Mouse (Mus musculus): ENCODE data around the gene B3gnt2. TPM values are rescaled to one million over a fixed set of nuclear protein-coding genes. Genes with fewer than 3 reads are reported as not detected.
A peak's percentile ranks its signal among the peaks of the same experiment; 100 is the strongest.

The B3gnt2 gene
- polyA plus RNA-seq, 1 experiment from 2014 or later = 2.9 TPM

DNA sequence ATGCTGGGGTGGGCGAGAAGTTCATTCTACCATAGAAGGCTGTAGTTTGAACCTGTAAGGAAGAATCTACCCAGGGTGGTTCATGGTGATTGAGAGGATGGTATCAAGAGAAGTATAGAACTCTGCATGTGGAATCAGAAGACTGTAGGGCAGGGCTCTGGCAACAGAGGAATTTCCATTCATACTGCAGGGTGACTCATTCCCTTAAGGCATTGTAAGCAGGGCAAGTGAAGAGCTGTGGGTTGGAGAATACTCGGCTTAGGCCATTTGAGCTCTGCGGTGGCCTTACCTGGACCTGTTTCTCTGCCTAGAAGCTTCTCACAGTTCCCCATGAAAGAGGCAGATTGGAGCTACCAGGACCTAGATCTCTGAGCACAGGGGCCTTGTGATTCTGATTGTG lies 49.3 kb downstream of the B3gnt2 start:
- Histone ChIP-seq H3K9me3 (replicated peaks; ENCODE audit: control insufficient read depth, low read length) (no peaks in the 10 kb centered on the region), H3K4me3 (ENCODE audit: low read depth, low read length) (no peak overlapping the region), H3K27me3 (ENCODE audit: control insufficient read depth, insufficient read depth, low read length) (no peaks in the 10 kb centered on the region), H3K4me2 (no peak overlapping the region), H3K4me1 (ENCODE audit: control insufficient read depth, insufficient read depth, low read length) (0 out of 2 replicates have a peak, but pooled peaks cover 2% of the 10 kb centered on the region), H3K9ac (ENCODE audit: low read depth, low read length) (no peak overlapping the region), H3K36me3 (ENCODE audit: control insufficient read depth, insufficient read depth, low read length) (no peaks in the 10 kb centered on the region), H3K27ac (ENCODE audit: low read depth, low read length) (no peak overlapping the region)
- ATAC-seq (replicated peaks; ENCODE audit: insufficient number of reproducible peaks, low FRiP score, low TSS enrichment) = no peak
- WGBS (ENCODE audit: insufficient replicate concordance) = 81% methylated on average over 3 of the region's 3 CpGs

DNA sequence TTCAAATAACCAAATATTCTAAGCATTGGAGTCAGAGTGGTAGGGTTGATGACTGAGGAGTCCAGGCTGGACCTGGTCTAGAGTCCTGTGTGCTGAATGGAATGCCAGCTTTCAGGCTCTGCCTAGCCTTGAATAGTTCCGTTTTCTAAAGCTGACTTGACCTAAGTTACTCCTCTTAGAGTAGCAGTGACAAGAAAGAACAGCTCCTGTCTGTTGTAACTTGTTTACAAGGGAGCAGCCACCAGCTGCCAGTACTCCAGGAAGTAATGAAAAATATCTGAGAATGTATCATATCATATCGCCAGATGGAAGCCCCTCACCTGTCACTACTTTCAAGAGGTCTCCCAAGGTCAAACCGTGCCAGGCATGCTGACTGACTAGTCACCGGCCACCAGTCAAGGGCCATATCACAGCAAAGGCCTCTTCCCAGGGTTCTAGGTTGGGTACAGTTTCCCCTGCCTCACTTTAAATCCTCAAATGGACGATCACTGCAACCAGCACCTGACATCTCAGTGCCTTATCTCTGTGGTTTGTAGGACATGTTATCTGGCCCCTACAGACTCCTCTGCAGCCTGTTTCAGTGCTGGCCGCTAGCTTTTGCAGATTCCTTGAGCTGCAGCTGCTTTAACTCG lies 51.2 kb downstream of the B3gnt2 start:
- Histone ChIP-seq H3K4me3 (ENCODE audit: low read depth, low read length) (no peak overlapping the region), H3K4me2 (no peak overlapping the region), H3K4me1 (ENCODE audit: control insufficient read depth, insufficient read depth, low read length) (0 out of 2 replicates have a peak, but pooled peaks cover 2% of the 10 kb centered on the region), H3K9me3 (replicated peaks; ENCODE audit: control insufficient read depth, low read length) (no peaks in the 10 kb centered on the region), H3K36me3 (ENCODE audit: control insufficient read depth, insufficient read depth, low read length) (no peaks in the 10 kb centered on the region), H3K27me3 (ENCODE audit: control insufficient read depth, insufficient read depth, low read length) (no peaks in the 10 kb centered on the region), H3K27ac (ENCODE audit: low read depth, low read length) (no peak overlapping the region), H3K9ac (ENCODE audit: low read depth, low read length) (no peak overlapping the region)
- ATAC-seq (replicated peaks; ENCODE audit: insufficient number of reproducible peaks, low FRiP score, low TSS enrichment) = no peak
- 40% methylated on average over 7 of the region's 7 CpGs for WGBS (ENCODE audit: insufficient replicate concordance)

DNA sequence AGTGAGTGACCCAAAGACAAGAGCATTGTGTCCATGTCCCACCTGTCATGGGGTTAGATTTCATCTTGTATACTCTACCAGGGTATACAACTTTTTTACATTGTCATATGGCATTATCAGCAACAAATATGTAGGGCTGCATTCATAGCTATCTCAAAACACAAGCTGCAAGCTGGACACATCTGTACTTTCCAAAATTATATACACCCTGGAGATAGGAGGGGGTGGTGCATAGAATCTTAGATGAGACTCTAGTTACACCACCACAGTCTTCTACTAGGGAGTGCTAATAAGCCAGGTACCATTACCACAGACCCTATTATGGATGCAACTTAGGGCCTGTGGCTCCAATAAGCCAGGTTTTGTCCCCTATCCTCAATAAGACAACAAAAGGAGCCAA lies 52.7 kb downstream of the B3gnt2 start:
- no peaks in the 10 kb centered on the region for H3K27me3 ChIP-seq (ENCODE audit: control insufficient read depth, insufficient read depth, low read length)
- H3K4me2 ChIP-seq = no peak overlapping the region
- H3K9ac ChIP-seq (ENCODE audit: low read depth, low read length) = no peak overlapping the region
- no peaks in the 10 kb centered on the region for H3K4me1 ChIP-seq (ENCODE audit: control insufficient read depth, insufficient read depth, low read length)
- no peak for ATAC-seq (replicated peaks; ENCODE audit: insufficient number of reproducible peaks, low FRiP score, low TSS enrichment)
- H3K36me3 ChIP-seq (ENCODE audit: control insufficient read depth, insufficient read depth, low read length) = no peaks in the 10 kb centered on the region
- H3K9me3 ChIP-seq (replicated peaks; ENCODE audit: control insufficient read depth, low read length) = no peaks in the 10 kb centered on the region
- H3K27ac ChIP-seq (ENCODE audit: low read depth, low read length) = no peak overlapping the region
- H3K4me3 ChIP-seq (ENCODE audit: low read depth, low read length) = no peak overlapping the region

DNA sequence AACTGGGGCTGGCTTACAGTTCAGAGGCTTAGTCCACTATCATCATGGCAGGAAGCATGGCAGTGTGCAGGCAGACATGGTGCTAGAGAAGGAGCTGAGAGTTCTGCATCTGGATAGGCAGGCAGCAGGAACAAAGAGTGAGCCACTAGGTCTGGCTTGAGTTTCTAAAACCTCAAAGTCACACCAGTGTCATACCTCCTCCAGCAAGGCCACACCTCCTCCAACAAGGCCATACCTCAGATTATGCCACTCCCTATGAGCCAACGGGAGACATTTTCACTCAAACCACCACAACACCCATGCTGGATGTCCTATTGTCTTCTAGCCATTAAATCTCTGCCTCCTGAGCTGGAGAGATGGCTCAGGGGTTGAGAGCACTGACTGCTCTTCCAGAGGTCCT lies 55.6 kb downstream of the B3gnt2 start:
- no peak overlapping the region for H3K4me2 ChIP-seq
- no peaks in the 10 kb centered on the region for H3K27me3 ChIP-seq (ENCODE audit: control insufficient read depth, insufficient read depth, low read length)
- 78% methylated on average over 1 of the region's 1 CpGs for WGBS (ENCODE audit: insufficient replicate concordance)
- H3K36me3 ChIP-seq (ENCODE audit: control insufficient read depth, insufficient read depth, low read length) = no peaks in the 10 kb centered on the region
- ATAC-seq (replicated peaks; ENCODE audit: insufficient number of reproducible peaks, low FRiP score, low TSS enrichment) = no peak
- H3K9ac ChIP-seq (ENCODE audit: low read depth, low read length) = no peak overlapping the region
- H3K4me3 ChIP-seq (ENCODE audit: low read depth, low read length) = no peak overlapping the region
- H3K4me1 ChIP-seq (ENCODE audit: control insufficient read depth, insufficient read depth, low read length) = 0 out of 2 replicates have a peak, but pooled peaks cover 2% of the 10 kb centered on the region
- H3K9me3 ChIP-seq (replicated peaks; ENCODE audit: control insufficient read depth, low read length) = no peaks in the 10 kb centered on the region
- H3K27ac ChIP-seq (ENCODE audit: low read depth, low read length) = no peak overlapping the region

DNA sequence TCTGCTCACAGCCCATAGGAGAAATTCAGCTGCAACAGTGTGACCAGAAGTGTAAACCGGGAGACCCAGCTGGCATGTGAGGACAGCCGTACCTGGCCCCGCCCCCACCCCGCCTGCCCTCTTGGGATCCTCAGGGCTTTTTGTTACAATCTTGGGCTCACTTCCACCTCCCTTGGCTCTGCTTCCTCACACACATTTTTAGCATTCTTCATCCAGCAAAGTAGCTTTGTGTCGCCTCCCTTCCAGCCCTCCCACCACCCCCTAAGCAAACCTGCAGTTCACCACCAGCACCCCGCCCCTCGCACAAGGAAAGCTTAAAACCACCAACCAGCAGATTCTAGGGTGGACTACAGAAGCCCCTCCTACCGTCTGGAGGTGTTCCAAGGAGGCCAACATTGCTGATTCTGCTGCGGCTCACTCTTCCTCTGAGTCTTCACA lies 60.8 kb downstream of the B3gnt2 start:
- H3K27ac ChIP-seq (ENCODE audit: low read depth, low read length) = 0 out of 2 replicates have a peak overlapping the region, but pooled peaks have one; percentile 10
- no peak overlapping the region; the same call in 1 of the 2 replicates for H3K9ac ChIP-seq (ENCODE audit: low read depth, low read length)
- peak overlapping the region; percentile 23; the same call in 1 of the 2 replicates for H3K4me2 ChIP-seq
- no peaks in the 10 kb centered on the region for H3K27me3 ChIP-seq (ENCODE audit: control insufficient read depth, insufficient read depth, low read length)
- H3K36me3 ChIP-seq (ENCODE audit: control insufficient read depth, insufficient read depth, low read length) = no peaks in the 10 kb centered on the region
- no peaks in the 10 kb centered on the region for H3K9me3 ChIP-seq (replicated peaks; ENCODE audit: control insufficient read depth, low read length)
- peak; percentile 55 for ATAC-seq (replicated peaks; ENCODE audit: insufficient number of reproducible peaks, low FRiP score, low TSS enrichment)
- no peak overlapping the region for H3K4me3 ChIP-seq (ENCODE audit: low read depth, low read length)
- peaks cover 3% of the 10 kb centered on the region; the same call in 1 of the 2 replicates for H3K4me1 ChIP-seq (ENCODE audit: control insufficient read depth, insufficient read depth, low read length)
- 15% methylated on average over 9 of the region's 9 CpGs for WGBS (ENCODE audit: insufficient replicate concordance)

DNA sequence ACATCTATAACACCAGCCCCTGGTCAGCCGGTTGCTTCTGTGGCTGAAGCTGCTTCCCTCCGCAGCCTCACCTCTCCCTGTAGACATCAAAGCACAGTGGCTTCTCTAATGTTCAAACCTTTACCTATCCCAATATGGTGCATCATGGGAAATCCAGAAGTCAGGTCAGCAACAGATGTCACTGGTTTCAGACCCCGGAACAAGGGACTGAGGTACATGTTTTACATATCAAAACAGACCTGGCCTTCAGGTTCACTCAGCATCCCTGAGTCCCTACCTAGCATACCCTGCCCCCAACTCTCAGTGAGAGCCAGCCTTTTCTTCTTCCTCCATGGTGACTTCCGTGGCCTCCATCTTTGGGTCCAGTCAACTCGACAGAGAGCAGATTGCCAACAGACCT lies 61.8 kb downstream of the B3gnt2 start:
- Histone ChIP-seq H3K9ac (ENCODE audit: low read depth, low read length) (no peak overlapping the region), H3K4me3 (ENCODE audit: low read depth, low read length) (no peak overlapping the region), H3K4me2 (no peak overlapping the region), H3K36me3 (ENCODE audit: control insufficient read depth, insufficient read depth, low read length) (no peaks in the 10 kb centered on the region), H3K27ac (ENCODE audit: low read depth, low read length) (no peak overlapping the region), H3K4me1 (ENCODE audit: control insufficient read depth, insufficient read depth, low read length) (peaks cover 3% of the 10 kb centered on the region; the same call in 1 of the 2 replicates), H3K9me3 (replicated peaks; ENCODE audit: control insufficient read depth, low read length) (no peaks in the 10 kb centered on the region), H3K27me3 (ENCODE audit: control insufficient read depth, insufficient read depth, low read length) (no peaks in the 10 kb centered on the region)
- WGBS (ENCODE audit: insufficient replicate concordance) = 58% methylated on average over 5 of the region's 5 CpGs
- no peak for ATAC-seq (replicated peaks; ENCODE audit: insufficient number of reproducible peaks, low FRiP score, low TSS enrichment)

DNA sequence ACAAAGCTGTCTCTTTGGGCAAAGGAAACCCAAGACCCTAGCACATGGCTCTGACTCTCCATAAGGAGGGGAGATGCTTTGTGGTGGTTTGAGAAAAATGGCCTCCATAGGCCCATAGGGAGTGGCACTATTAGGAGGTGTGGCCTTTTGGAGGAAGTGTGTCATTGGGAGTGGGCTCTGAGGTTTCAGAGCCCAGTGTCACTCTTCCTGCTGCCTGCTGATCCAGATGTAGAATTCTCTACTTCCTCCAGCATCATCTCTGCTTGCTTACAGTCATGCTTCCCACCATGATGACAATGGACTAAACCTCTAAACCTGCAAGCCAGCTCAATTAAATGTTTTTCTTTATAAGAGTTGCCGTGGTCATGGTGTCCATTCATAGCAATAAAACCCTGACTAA lies 66.0 kb downstream of the B3gnt2 start:
- no peaks in the 10 kb centered on the region for H3K27me3 ChIP-seq (ENCODE audit: control insufficient read depth, insufficient read depth, low read length)
- no peak overlapping the region for H3K4me3 ChIP-seq (ENCODE audit: low read depth, low read length)
- H3K4me1 ChIP-seq (ENCODE audit: control insufficient read depth, insufficient read depth, low read length) = no peaks in the 10 kb centered on the region; the same call in 1 of the 2 replicates
- 91% methylated on average over 1 of the region's 1 CpGs for WGBS (ENCODE audit: insufficient replicate concordance)
- no peak overlapping the region for H3K4me2 ChIP-seq
- H3K36me3 ChIP-seq (ENCODE audit: control insufficient read depth, insufficient read depth, low read length) = no peaks in the 10 kb centered on the region
- no peak for ATAC-seq (replicated peaks; ENCODE audit: insufficient number of reproducible peaks, low FRiP score, low TSS enrichment)
- no peak overlapping the region for H3K27ac ChIP-seq (ENCODE audit: low read depth, low read length)
- no peaks in the 10 kb centered on the region for H3K9me3 ChIP-seq (replicated peaks; ENCODE audit: control insufficient read depth, low read length)
- H3K9ac ChIP-seq (ENCODE audit: low read depth, low read length) = no peak overlapping the region

DNA sequence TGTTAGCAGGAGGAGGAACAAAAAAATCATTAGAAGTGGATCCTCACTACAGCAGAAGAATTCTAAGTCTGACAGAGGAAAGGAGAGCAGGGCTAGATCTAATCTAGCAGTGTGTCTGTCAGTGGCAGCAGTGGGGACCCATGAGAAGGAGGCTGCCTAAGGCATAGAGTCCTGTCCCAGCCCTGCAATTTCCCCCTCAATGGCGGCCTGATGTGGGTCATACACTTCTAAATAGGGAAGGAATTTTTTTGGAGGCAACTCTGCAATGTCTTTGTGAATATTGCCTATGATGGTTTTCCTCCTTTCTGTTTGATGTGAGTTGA lies 66.9 kb downstream of the B3gnt2 start:
- H3K4me2 ChIP-seq = no peak overlapping the region
- no peak for ATAC-seq (replicated peaks; ENCODE audit: insufficient number of reproducible peaks, low FRiP score, low TSS enrichment)

DNA sequence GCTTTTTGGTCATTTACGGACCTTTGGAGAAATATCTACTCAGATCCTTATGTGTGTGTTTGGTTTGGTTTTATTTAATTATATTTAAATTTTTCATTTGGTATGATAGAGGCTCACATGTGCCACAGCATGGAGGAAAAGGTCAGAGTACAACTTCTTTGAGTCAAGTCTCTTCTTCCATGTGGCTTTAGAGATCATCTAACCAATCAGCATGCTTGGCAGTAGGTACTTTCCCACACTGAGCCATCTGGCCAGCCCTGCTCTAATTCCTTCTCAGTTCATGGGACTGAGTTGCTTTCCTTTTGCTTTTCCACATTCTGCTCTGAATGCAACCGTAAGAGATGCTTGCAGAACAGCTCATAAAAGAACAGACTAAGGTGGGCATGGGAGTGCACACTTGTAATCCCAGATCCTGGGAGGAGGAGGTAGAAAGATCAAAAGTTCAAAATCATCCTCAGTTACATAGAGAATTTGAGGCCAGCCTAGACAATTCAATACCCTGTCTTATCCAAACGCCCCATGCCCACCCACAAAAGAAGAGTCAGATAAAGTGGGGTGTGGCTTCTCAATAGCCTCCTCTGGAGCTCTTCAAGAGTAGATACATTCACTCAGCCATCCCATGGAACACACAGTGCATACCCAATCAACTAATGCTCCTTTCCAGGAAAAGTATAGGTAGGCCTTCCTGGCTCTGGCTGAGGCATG lies 67.4 kb downstream of the B3gnt2 start:
- H3K27me3 ChIP-seq (ENCODE audit: control insufficient read depth, insufficient read depth, low read length) = no peaks in the 10 kb centered on the region
- ATAC-seq (replicated peaks; ENCODE audit: insufficient number of reproducible peaks, low FRiP score, low TSS enrichment) = no peak
- H3K27ac ChIP-seq (ENCODE audit: low read depth, low read length) = no peak overlapping the region
- no peaks in the 10 kb centered on the region for H3K9me3 ChIP-seq (replicated peaks; ENCODE audit: control insufficient read depth, low read length)
- no peak overlapping the region for H3K9ac ChIP-seq (ENCODE audit: low read depth, low read length)
- no peak overlapping the region for H3K4me3 ChIP-seq (ENCODE audit: low read depth, low read length)
- no peaks in the 10 kb centered on the region; the same call in 1 of the 2 replicates for H3K4me1 ChIP-seq (ENCODE audit: control insufficient read depth, insufficient read depth, low read length)
- 80% methylated on average over 3 of the region's 3 CpGs for WGBS (ENCODE audit: insufficient replicate concordance)
- H3K4me2 ChIP-seq = no peak overlapping the region
- H3K36me3 ChIP-seq (ENCODE audit: control insufficient read depth, insufficient read depth, low read length) = no peaks in the 10 kb centered on the region

More for the DNA sequence above, 66.9 kb downstream of the B3gnt2 start:
- 72% methylated on average over 1 of the region's 1 CpGs for WGBS (ENCODE audit: insufficient replicate concordance)
- H3K27me3 ChIP-seq (ENCODE audit: control insufficient read depth, insufficient read depth, low read length) = no peaks in the 10 kb centered on the region
- H3K4me1 ChIP-seq (ENCODE audit: control insufficient read depth, insufficient read depth, low read length) = no peaks in the 10 kb centered on the region; the same call in 1 of the 2 replicates
- H3K4me3 ChIP-seq (ENCODE audit: low read depth, low read length) = no peak overlapping the region
- H3K9me3 ChIP-seq (replicated peaks; ENCODE audit: control insufficient read depth, low read length) = no peaks in the 10 kb centered on the region
- no peak overlapping the region for H3K9ac ChIP-seq (ENCODE audit: low read depth, low read length)
- H3K27ac ChIP-seq (ENCODE audit: low read depth, low read length) = no peak overlapping the region
- H3K36me3 ChIP-seq (ENCODE audit: control insufficient read depth, insufficient read depth, low read length) = no peaks in the 10 kb centered on the region

Data from heart, embryonic 11.5 days (tissue).